Mouse (Mus musculus) G1E (cell line): ENCODE data around the gene Frmpd3.

Experiments used
- CTCF ChIP-seq: IDR thresholded peaks from 2 replicates; pipeline ENCODE4 v1.5.1; 2012; ENCODE audit warnings: low read depth, low read length, inconsistent platforms, mixed read lengths
- GATA1 ChIP-seq: IDR thresholded peaks from 2 replicates; pipeline ENCODE4 v1.6.1; 2012; ENCODE audit warnings: borderline replicate concordance, low read length, inconsistent platforms, mixed read lengths
- GATA2 ChIP-seq: IDR thresholded peaks from 2 replicates; pipeline ENCODE4 v1.6.1; 2012; ENCODE audit warnings: low read depth, low read length, inconsistent platforms, borderline replicate concordance

- TF ChIP-seq CTCF, result no peak
- no peak for TF ChIP-seq GATA1
- no peak for TF ChIP-seq GATA2
Observed at GRCm38 (mm10) chrX:140478231-140478630, 136.2 kb downstream of the Frmpd3 start.
